Mouse (Mus musculus) brain, embryonic 14.5 days (tissue): ENCODE measurements around the gene Pparg.

Source experiments
- CTCF ChIP-seq: fragments of 200-500 bp; IDR thresholded peaks from 2 replicates; pipeline ENCODE4 v1.5.1; 2012; ENCODE audit warnings: inconsistent platforms, mild to moderate bottlenecking, moderate library complexity, borderline replicate concordance; ENCODE audit not compliant: insufficient read depth, insufficient read length; ENCODE audit errors: extremely low read depth
- POLR2A ChIP-seq: fragments of 200-500 bp; IDR thresholded peaks from 2 replicates; pipeline ENCODE4 v1.6.1; 2012; ENCODE audit warnings: mild to moderate bottlenecking, inconsistent platforms, borderline replicate concordance; ENCODE audit not compliant: poor library complexity, insufficient read depth, insufficient read length, severe bottlenecking; ENCODE audit errors: extremely low read depth

- TF ChIP-seq CTCF (no peak), POLR2A (no peak)
Measured at GRCm38 (mm10) chr6:115434816-115435215, 74.1 kb downstream of the Pparg start.
